Mouse (Mus musculus): ENCODE results near the gene Usf1. TPM values are rescaled to one million over a fixed set of nuclear protein-coding genes. Genes with fewer than 3 reads are reported as not detected.

Gene Usf1
- polyA plus RNA-seq, 1 experiment from 2014 or later, result 72.9 TPM

- H3K27me3 ChIP-seq, result no peaks in the 10 kb centered on the region
- no peak overlapping the region for H3K27ac ChIP-seq
- H3K36me3 ChIP-seq, result peaks cover 20% of the 10 kb centered on the region
- WGBS, result 91% methylated on average over 1 of the region's 1 CpGs
- H3K4me3 ChIP-seq, result no peak overlapping the region
- 0 out of 2 replicates have a peak, but pooled peaks cover 9% of the 10 kb centered on the region for H3K4me1 ChIP-seq
- ATAC-seq (ENCODE audit: borderline replicate concordance, extremely low read depth, low FRiP score, low TSS enrichment), result no peak
- no peak overlapping the region for H3K4me2 ChIP-seq
- H3K9me3 ChIP-seq, result no peaks in the 10 kb centered on the region
- H3K9ac ChIP-seq, result no peak overlapping the region
Observed at GRCm38 (mm10) chr1:171457568-171457967, 46.5 kb downstream of the Usf1 start.

GRCm38 (mm10) chr1:171459791-171460190 is 48.7 kb downstream of the Usf1 start:
- Histone ChIP-seq H3K4me2 (no peak overlapping the region), H3K9me3 (no peaks in the 10 kb centered on the region), H3K27ac (no peak overlapping the region), H3K4me3 (no peak overlapping the region), H3K4me1 (0 out of 2 replicates have a peak, but pooled peaks cover 4% of the 10 kb centered on the region), H3K27me3 (no peaks in the 10 kb centered on the region), H3K36me3 (peaks cover 35% of the 10 kb centered on the region), H3K9ac (no peak overlapping the region)
- no peak for ATAC-seq (ENCODE audit: borderline replicate concordance, extremely low read depth, low FRiP score, low TSS enrichment)
- WGBS, result 44% methylated on average over 5 of the region's 5 CpGs

- ATAC-seq (ENCODE audit: borderline replicate concordance, extremely low read depth, low FRiP score, low TSS enrichment), result no peak
- H3K4me2 ChIP-seq, result no peak overlapping the region
- H3K9me3 ChIP-seq, result no peaks in the 10 kb centered on the region
- no peak overlapping the region for H3K27ac ChIP-seq
- H3K36me3 ChIP-seq, result peaks cover 35% of the 10 kb centered on the region
- 88% methylated on average over 21 of the region's 22 CpGs for WGBS
- H3K27me3 ChIP-seq, result no peaks in the 10 kb centered on the region
- no peak overlapping the region for H3K9ac ChIP-seq
- H3K4me3 ChIP-seq, result no peak overlapping the region
- 0 out of 2 replicates have a peak, but pooled peaks cover 3% of the 10 kb centered on the region for H3K4me1 ChIP-seq
Observed at GRCm38 (mm10) chr1:171460551-171461503, 49.7 kb downstream of the Usf1 start.

GRCm38 (mm10) chr1:171463133-171463532 is 52.0 kb downstream of the Usf1 start:
- H3K4me3 ChIP-seq, result no peak overlapping the region
- ATAC-seq (ENCODE audit: borderline replicate concordance, extremely low read depth, low FRiP score, low TSS enrichment), result no peak
- H3K4me2 ChIP-seq, result no peak overlapping the region
- peaks cover 35% of the 10 kb centered on the region for H3K36me3 ChIP-seq
- H3K27ac ChIP-seq, result no peak overlapping the region
- WGBS, result 78% methylated on average over 3 of the region's 3 CpGs
- no peaks in the 10 kb centered on the region for H3K9me3 ChIP-seq
- 0 out of 2 replicates have a peak, but pooled peaks cover 3% of the 10 kb centered on the region for H3K4me1 ChIP-seq
- no peaks in the 10 kb centered on the region for H3K27me3 ChIP-seq
- no peak overlapping the region for H3K9ac ChIP-seq

- WGBS, result 86% methylated on average over 5 of the region's 5 CpGs
- no peak overlapping the region for H3K4me2 ChIP-seq
- no peak overlapping the region for H3K27ac ChIP-seq
- H3K36me3 ChIP-seq, result peaks cover 30% of the 10 kb centered on the region
- no peaks in the 10 kb centered on the region for H3K9me3 ChIP-seq
- H3K4me3 ChIP-seq, result no peak overlapping the region
- H3K9ac ChIP-seq, result no peak overlapping the region
- H3K27me3 ChIP-seq, result no peaks in the 10 kb centered on the region
- ATAC-seq (ENCODE audit: borderline replicate concordance, extremely low read depth, low FRiP score, low TSS enrichment), result no peak
- H3K4me1 ChIP-seq, result peaks cover 13% of the 10 kb centered on the region; the same call in 1 of the 2 replicates
Observed at GRCm38 (mm10) chr1:171465749-171466412, 54.8 kb downstream of the Usf1 start.

GRCm38 (mm10) chr1:171466565-171466964 is 55.5 kb downstream of the Usf1 start:
- 76% methylated on average over 4 of the region's 4 CpGs for WGBS
- Histone ChIP-seq H3K4me3 (no peak overlapping the region), H3K9ac (no peak overlapping the region), H3K4me2 (no peak overlapping the region), H3K9me3 (no peaks in the 10 kb centered on the region), H3K4me1 (peaks cover 17% of the 10 kb centered on the region; the same call in 1 of the 2 replicates), H3K27ac (no peak overlapping the region), H3K27me3 (no peaks in the 10 kb centered on the region), H3K36me3 (peaks cover 25% of the 10 kb centered on the region)
- no peak for ATAC-seq (ENCODE audit: borderline replicate concordance, extremely low read depth, low FRiP score, low TSS enrichment)

Other genes with a start within 250 kb of the Usf1 start
- gene Pcp4l1, start 215.0 kb upstream of the Usf1 start, polyA plus RNA-seq (2015; fragmentation: Nextera tagmentation; extraction: Ambion mirVana), result 5.0 and 5.9 TPM in 2 replicates
- gene Nr1i3, start 197.3 kb upstream of the Usf1 start, polyA plus RNA-seq (2015; fragmentation: Nextera tagmentation; extraction: Ambion mirVana), result 0.20 and 0.33 TPM in 2 replicates
- 34.9 and 35.4 TPM in 2 replicates for gene Tomm40l, start 188.8 kb upstream of the Usf1 start, polyA plus RNA-seq (2015; fragmentation: Nextera tagmentation; extraction: Ambion mirVana)
- 9.5 and 38.1 TPM in 2 replicates for gene Apoa2, start 186.3 kb upstream of the Usf1 start, polyA plus RNA-seq (2015; fragmentation: Nextera tagmentation; extraction: Ambion mirVana)
- gene Fcer1g, start 176.9 kb upstream of the Usf1 start, polyA plus RNA-seq (2015; fragmentation: Nextera tagmentation; extraction: Ambion mirVana), result 46.3 and 46.7 TPM in 2 replicates
- gene Adamts4, start 160.9 kb upstream of the Usf1 start, polyA plus RNA-seq (2015; fragmentation: Nextera tagmentation; extraction: Ambion mirVana), result 7.4 and 9.6 TPM in 2 replicates
- 241 and 266 TPM in 2 replicates for gene Ndufs2, start 159.9 kb upstream of the Usf1 start, polyA plus RNA-seq (2015; fragmentation: Nextera tagmentation; extraction: Ambion mirVana)
- 81.2 and 87.2 TPM in 2 replicates for gene B4galt3, start 141.0 kb upstream of the Usf1 start, polyA plus RNA-seq (2015; fragmentation: Nextera tagmentation; extraction: Ambion mirVana)
- gene Ppox, start 130.1 kb upstream of the Usf1 start, polyA plus RNA-seq (2015; fragmentation: Nextera tagmentation; extraction: Ambion mirVana), result 49.3 and 50.6 TPM in 2 replicates
- gene Usp21, start 123.3 kb upstream of the Usf1 start, polyA plus RNA-seq (2015; fragmentation: Nextera tagmentation; extraction: Ambion mirVana), result 84.4 and 89.7 TPM in 2 replicates
- 105 and 109 TPM in 2 replicates for gene Ufc1, start 116.3 kb upstream of the Usf1 start, polyA plus RNA-seq (2015; fragmentation: Nextera tagmentation; extraction: Ambion mirVana)
- gene Dedd, start 82.2 kb upstream of the Usf1 start, polyA plus RNA-seq (2015; fragmentation: Nextera tagmentation; extraction: Ambion mirVana), result 49.5 and 50.5 TPM in 2 replicates
- 38.3 and 42.6 TPM in 2 replicates for gene Nit1, start 65.7 kb upstream of the Usf1 start, polyA plus RNA-seq (2015; fragmentation: Nextera tagmentation; extraction: Ambion mirVana)
- 83.8 and 91.3 TPM in 2 replicates for gene Pfdn2, start 65.6 kb upstream of the Usf1 start, polyA plus RNA-seq (2015; fragmentation: Nextera tagmentation; extraction: Ambion mirVana)
- gene Klhdc9, start 50.5 kb upstream of the Usf1 start, polyA plus RNA-seq (2015; fragmentation: Nextera tagmentation; extraction: Ambion mirVana), result 2.1 and 2.6 TPM in 2 replicates
- 5.1 and 7.3 TPM in 2 replicates for gene Nectin4, start 41.2 kb upstream of the Usf1 start, polyA plus RNA-seq (2015; fragmentation: Nextera tagmentation; extraction: Ambion mirVana)
- 2.2 and 3.4 TPM in 2 replicates for gene Arhgap30, start 22.4 kb upstream of the Usf1 start, polyA plus RNA-seq (2015; fragmentation: Nextera tagmentation; extraction: Ambion mirVana)
- 6.4 and 7.5 TPM in 2 replicates for gene Tstd1, start 7.6 kb downstream of the Usf1 start, polyA plus RNA-seq (2015; fragmentation: Nextera tagmentation; extraction: Ambion mirVana)
- gene F11r, start 26.2 kb downstream of the Usf1 start, polyA plus RNA-seq (2015; fragmentation: Nextera tagmentation; extraction: Ambion mirVana), result 102 and 115 TPM in 2 replicates
- gene Alyref2, start 92.2 kb downstream of the Usf1 start, polyA plus RNA-seq (2015; fragmentation: Nextera tagmentation; extraction: Ambion mirVana), result 12.8 and 13.0 TPM in 2 replicates
- not detected in 2 replicates for gene Itln1, start 124.0 kb downstream of the Usf1 start, polyA plus RNA-seq (2015; fragmentation: Nextera tagmentation; extraction: Ambion mirVana)
- gene Cd244a, start 147.9 kb downstream of the Usf1 start, polyA plus RNA-seq (2015; fragmentation: Nextera tagmentation; extraction: Ambion mirVana), result 0.43 and 0.57 TPM in 2 replicates
- gene Ly9, start 196.1 kb downstream of the Usf1 start, polyA plus RNA-seq (2015; fragmentation: Nextera tagmentation; extraction: Ambion mirVana), result 0.36 and 0.86 TPM in 2 replicates
- gene Slamf7, start 241.7 kb downstream of the Usf1 start, polyA plus RNA-seq (2015; fragmentation: Nextera tagmentation; extraction: Ambion mirVana), result 0.19 and 0.29 TPM in 2 replicates

Data from lung, embryonic 15.5 days (tissue).